Mouse (Mus musculus) kidney, adult 9 months (tissue): ENCODE measurements around the gene Derl3.
A peak's percentile ranks its signal among the peaks of the same experiment; 100 is the strongest.
"Not testable (repeated sequence)": the region's sequence is repeated elsewhere in the genome, so short reads cannot be mapped to it uniquely, and the experiment has no call there.

Experiments
- DNase-seq: peaks from one replicate; pipeline ENCODE4 v3.0.0; 2022

The Derl3 gene

DNA sequence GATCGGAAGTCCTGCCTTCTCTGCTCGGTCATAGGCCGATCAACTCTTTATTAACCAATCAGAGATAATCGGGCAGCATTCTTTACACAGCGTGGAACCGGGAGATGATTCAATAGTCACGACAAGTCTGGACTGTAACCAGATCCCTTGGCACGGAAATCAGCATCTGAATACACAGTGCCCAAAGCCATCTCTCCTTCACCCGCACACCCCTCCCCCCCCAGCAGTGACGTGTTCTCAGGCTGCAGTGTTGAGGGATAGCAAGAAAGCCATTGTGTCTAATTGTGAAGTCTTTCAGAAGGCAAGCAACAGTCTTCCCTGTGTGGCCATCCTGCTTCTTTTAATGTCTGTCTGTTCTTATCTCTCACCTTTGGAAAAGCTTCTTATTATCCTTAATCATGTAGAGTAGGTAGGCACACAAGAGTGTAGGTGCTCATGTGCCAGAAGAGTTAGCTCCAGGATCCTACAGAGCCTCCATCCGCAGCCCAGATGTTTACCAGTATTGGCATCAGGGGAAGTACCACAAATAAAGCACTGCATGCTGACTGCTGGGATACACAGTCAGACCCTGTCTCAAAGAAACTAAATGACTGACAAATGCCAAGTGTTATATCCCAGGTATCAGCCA, 20.2 kb upstream of the Derl3 start:
- DNase-seq: peak; percentile 76

DNA sequence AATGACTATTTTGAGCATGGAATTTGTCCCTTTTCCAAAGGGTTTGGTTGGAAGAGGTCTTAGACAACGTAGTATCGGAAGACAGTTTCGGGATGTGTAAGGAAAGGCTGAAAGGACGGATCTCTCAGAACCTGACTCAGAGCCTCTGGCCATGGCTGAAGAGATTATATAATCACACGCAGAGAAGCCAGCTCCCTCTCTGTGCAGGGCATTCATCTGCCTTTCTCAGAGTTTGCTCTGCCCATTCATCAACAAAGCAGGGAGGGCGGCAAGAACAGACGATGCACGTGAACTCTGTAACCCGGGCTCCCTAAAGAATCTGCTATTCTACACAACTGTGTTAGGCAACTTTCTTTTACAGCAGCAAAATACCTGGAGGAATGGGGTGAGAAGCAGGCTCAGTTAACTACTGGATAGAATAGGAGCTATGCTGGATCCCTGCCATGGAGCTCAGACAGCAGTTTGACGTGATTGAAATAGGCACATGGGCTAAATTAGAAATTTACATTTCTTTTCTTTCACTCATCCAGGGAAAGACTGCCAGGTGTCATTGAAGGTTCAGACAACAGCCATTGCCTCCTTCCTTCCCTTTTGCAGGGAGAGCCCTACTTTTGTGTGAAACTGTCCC, 19.6 kb upstream of the Derl3 start:
- no peak for DNase-seq

DNA sequence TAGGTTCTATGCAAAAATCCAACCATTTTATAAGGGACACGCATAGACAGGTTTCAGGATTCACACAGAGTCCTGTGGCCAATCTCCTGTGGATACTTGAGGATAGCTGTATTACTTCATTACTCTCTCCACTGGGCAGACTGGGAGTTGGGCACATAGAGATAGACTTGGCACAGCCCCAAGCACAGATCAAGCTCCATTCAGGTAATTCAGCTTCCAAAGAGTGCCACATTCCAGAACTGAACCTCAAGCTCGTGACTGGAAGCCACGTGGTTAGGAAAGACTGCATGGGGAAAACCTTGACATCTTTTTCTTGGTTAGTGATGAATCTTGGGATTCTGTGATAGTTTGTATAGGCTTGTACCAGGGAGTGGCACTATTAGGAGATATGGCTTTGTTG, 14.4 kb upstream of the Derl3 start:
- peak; percentile 82 for DNase-seq

DNA sequence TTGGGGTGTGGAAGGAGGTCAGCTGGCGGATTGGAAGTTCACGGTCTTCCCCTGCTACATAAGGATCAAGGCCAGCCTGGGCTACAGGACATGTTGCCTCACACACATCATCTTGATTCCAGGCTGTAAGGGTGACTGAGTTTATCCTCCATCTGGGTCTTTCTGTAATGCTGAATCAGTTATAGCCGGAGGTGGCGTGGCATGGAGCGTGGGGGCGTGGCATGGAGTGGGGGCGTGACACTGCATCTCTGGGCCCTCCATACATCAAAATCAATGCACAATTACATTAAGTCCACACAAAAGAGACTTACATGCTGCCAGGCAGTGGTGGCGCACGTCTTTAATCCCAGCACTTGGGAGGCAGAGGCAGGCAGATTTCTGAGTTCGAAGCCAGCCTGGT, 12.9 kb upstream of the Derl3 start:
- DNase-seq: no peak

DNA sequence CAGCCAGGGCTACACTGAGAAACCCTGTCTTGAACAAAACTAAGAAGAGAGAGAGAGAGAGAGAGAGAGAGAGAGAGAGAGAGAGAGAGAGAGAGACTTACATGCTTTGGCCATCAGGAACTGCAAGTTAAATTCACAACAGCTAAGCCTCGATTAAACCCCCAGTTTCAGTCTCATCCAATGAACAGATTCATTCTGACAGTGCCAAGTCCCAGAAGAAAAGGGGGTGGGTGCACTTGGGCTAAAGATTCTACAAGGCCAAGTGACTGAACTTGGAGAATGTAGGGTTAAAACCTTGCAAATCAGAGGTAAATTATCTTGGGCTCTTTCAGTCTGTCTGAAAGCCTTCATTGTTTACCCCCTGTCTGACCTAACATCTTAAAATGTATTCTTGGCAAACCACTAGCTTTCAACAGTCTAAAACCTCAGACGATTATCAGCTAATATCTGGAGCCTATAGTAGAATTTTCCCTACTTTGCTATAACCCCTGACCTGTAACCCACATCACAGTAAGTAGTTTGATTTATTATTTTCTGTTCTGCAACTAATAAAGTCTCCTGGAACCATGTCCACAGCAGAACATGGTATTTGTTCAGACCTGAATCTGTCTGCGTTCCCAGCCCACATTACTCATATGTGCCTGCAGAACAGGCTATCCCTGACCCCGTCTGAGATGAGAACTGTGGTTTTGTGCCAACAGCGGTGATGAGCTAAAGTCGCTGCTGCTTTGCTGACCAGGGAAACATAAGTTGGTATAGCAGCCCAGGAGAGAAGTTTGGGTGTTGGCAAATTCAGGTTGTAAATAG, 12.2 kb upstream of the Derl3 start:
- no peak for DNase-seq

DNA sequence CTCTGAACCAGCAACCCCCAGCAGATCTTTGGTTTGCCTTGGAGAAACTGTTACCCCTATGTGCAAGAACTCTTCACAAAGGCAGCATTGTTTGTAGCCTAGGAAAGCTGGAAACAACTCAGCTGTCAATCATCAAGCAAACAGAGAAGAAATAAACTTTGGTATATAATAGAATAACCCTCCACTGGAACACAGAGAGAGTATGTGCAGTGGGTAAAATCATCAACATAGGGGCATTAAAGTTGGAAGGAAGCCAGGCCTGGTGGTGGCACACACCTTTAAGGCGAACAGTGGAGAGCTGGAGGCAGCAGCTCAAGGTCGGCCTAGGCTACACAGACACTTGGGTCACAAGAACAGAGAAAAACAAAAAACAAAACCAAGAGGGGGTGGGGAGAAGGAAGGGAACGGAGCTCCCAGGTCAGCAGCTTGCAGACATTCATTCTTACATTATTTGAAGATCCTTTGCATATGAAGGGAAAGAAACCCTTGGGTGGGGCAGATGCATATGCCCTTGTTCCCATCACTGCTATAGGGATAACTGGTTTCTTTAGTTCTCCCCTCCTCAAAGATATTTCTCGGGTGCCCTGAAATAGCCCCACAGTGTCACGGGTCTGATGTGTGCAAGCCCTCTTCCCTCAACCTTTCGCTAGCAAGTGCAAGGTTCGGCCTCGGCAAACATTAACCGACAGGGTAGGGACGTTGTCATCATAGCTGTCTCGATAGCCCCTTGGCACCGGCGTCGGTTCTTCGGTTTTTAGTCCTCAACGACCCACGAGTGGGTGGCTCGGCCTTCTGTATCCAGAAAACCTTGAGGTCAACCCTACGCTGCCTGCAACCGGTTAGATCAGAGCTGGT, 11.4 kb upstream of the Derl3 start:
- DNase-seq: peak; percentile 94

GRCm38 (mm10) chr10:75882433-75883231, 10.6 kb upstream of the Derl3 start:
- DNase-seq: no peak

GRCm38 (mm10) chr10:75883232-75883552, 10.0 kb upstream of the Derl3 start:
- DNase-seq: peak; percentile 96

DNA sequence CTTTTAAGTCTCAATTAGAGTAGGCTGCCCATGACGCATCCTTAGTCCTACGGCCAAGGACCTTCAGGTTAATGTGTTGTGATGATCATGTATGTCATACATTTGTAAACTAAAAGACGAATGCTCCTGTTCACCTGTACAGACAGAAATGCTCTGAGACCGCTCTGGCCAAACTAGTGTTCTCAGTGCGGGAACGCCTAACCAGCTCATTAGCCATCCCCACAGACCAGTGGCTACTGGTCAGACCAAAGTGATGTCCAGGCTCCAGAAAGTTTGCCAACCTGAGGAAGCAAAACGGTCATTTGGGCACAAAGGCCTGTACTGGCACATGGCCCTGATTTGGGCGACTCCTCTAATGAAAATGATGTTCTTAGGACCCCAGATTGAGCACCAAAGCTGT, 8.5 kb upstream of the Derl3 start:
- DNase-seq: no peak

- not testable (repeated sequence) for DNase-seq
Measured at GRCm38 (mm10) chr10:75887504-75887903, 5.7 kb upstream of the Derl3 start.

- DNase-seq: no peak
Measured at GRCm38 (mm10) chr10:75889406-75890153, 3.6 kb upstream of the Derl3 start.

- DNase-seq: no peak
Measured at GRCm38 (mm10) chr10:75894601-75895000, 1.4 kb downstream of the Derl3 start.

GRCm38 (mm10) chr10:75895730-75896129, 2.5 kb downstream of the Derl3 start:
- DNase-seq: no peak

DNA sequence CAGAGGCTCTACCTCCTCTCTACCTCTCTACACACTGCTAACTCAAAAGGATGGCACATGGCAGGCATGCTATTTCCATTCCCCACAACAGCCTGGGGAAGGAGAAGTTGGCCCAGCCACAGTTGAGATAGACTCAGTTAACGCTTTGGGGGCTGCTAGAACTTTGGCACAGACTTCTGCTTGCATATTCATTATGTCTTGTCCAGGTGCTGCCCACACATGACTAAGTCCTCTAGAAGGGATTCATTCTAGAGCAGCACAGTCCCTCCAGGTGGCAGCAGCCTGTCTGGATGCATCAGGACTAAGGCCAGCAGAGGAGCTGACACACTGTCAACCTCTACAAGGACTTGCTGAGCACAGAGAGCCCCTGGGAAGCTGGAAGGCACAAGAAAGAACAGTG, 3.0 kb downstream of the Derl3 start:
- no peak for DNase-seq

GRCm38 (mm10) chr10:75897373-75897772, 4.2 kb downstream of the Derl3 start:
- peak; percentile 84 for DNase-seq

GRCm38 (mm10) chr10:75898039-75898564, 4.9 kb downstream of the Derl3 start:
- DNase-seq: no peak

DNA sequence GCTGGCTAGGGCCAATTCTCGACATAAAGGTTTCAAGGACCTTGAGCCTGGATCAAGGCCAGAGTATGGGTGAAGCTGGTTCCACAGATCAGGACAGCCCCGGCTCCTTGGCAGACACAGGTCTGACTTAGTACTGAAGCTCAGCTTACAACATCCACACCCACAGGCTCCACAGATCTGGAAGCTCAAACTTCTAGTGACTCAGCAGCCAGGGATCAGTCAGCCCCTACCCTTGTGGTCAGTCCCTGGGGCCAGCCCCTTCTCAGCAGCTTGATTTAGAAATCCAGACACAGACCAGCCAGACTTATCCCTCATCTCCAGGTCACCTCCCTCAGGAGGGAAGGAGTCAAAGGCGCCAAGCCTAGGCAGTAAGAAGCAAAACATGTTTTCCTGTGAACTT, 5.6 kb downstream of the Derl3 start:
- peak; percentile 51 for DNase-seq

DNA sequence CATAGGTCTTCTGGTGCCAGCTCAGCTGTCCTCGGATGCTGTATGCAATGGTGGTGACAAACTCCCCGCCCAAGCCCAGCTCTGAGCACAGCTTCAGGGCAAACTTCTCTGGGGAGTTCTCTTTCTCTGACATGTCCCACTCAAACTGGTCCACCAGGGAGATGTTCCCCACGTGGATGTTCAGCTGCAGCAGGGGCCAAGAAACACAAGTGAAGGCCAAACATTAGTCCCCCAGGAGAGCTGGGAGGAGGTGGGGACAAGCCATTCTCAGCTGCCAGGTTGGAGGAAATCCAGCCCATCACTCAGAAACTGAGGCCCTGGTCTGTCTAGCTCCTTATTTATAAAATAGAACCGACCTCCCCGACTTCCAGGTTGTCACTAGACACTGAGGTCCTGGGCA, 11.2 kb downstream of the Derl3 start:
- no peak for DNase-seq

DNA sequence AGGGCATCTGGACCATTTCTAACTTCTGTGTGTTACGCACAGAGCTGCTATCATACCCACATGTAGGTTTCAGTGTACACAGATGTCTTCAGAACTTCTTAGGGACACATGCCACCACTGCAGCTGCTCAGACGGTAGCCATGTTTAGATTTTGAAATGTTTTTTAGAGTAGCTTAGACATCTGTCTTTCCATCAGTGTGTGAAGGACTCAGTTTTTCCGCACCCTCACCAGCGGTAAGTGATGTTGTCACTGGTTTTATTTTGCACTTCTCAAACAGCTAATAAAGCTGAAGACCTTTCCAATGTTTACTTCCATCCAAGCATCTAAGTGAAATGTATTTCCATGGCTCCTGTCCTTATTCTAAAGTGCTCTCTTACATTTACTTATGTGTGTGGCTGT, 13.7 kb downstream of the Derl3 start:
- DNase-seq: no peak

DNA sequence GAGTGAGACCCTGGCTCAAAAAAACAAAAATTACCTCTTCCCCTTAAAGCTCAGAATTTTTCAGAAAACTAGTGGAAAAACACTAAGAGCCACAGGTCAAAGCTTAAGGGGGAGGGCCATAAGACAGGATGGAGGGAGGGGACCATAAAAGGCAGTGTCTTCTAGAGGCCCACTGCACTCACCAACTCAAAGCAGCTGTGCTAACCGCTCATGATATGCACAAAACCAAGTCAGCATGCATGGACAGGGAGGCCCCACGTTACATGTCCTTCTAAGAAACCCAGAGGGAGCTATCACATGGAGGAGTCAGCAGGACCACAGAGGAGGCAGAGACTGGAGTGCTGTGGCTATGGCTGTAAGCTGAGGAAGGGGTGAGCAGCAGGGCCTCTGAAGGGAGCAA, 17.5 kb downstream of the Derl3 start:
- DNase-seq: no peak

DNA sequence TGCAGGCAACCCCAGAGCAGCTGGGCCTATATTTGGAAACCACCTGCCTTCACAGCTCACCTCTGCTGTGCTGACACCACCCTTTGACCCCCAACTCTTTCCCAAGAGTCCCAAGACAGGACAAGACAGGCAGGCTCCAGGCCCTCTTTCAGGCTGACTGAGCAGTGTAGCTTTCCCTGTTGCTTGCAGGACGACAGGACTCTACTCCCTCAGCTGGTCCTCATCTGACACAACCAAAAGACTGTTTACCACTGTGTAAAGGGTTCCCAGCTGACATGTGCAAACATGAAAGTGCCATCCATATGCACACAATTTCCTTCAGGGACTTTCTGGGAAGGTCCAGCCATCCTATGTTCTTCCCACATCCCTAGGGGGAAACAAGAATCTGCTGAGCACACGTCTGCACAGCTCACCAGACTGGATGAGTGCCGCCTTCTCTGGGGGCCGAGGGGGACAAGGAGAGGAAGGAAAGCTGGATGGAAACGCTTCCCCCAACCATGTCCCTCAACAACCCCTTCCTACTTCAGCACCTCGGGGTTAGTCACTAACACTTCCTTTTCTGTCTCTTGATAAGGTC, 19.9 kb downstream of the Derl3 start:
- no peak for DNase-seq
